Mouse (Mus musculus) bone marrow macrophage, adult 2 months (primary cell): ENCODE data around the gene Stxbp1.

ENCODE experiments used
- CTCF ChIP-seq: IDR thresholded peaks from 2 replicates; pipeline ENCODE4 v1.5.1; 2012; ENCODE audit warnings: low read depth, mild to moderate bottlenecking, low read length, moderate library complexity
- POLR2A ChIP-seq: IDR thresholded peaks from 2 replicates; pipeline ENCODE4 v1.6.1; 2012; ENCODE audit warnings: mild to moderate bottlenecking, low read depth, low read length, borderline replicate concordance

DNA sequence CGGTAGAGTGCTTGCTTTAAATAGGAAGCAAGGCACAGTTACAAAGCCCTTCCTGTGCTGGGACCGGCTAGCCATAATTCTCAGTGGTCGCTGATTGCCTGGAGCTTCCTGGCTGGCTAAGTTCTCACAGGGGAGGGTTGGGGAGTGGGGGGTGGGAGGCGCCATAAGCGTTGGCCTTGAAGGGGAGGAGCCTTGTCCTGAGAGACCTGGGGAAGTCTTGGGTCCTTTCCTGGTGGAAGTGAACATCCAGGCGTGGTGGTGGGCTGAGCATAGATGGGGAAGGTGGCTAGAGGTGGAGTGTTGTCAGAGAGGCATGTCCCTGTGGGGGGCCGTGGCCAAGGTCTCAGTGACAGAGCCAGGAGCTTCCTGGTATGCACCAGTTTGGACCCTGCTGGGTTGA is 37.7 kb upstream of the Stxbp1 start:
- TF ChIP-seq CTCF (no peak; the same call in 1 of the 2 replicates), POLR2A (no peak)
